Mouse (Mus musculus) colon, adult 2 months (tissue): Measurements from ENCODE around the gene Phf6. TPM values are rescaled to one million over a fixed set of nuclear protein-coding genes. Genes with fewer than 3 reads are reported as not detected.

Experiments used
- polyA plus RNA-seq: library from polyadenylated mRNA; depleted of rRNA; stranded (reverse); fragments of >200 nt; gene quantifications from 2 replicates; pipeline ENCODE4 v1.2.3, GENCODE M21; 2012; rRNA removed

Phf6 gene
- 0.59 and 0.62 TPM in 2 replicates for polyA plus RNA-seq

GRCm38 (mm10) chrX:52911587-52912371, at the start of gene Phf6:
Gene Phf6 (plus strand): TSS chrX:52912266.

DNA sequence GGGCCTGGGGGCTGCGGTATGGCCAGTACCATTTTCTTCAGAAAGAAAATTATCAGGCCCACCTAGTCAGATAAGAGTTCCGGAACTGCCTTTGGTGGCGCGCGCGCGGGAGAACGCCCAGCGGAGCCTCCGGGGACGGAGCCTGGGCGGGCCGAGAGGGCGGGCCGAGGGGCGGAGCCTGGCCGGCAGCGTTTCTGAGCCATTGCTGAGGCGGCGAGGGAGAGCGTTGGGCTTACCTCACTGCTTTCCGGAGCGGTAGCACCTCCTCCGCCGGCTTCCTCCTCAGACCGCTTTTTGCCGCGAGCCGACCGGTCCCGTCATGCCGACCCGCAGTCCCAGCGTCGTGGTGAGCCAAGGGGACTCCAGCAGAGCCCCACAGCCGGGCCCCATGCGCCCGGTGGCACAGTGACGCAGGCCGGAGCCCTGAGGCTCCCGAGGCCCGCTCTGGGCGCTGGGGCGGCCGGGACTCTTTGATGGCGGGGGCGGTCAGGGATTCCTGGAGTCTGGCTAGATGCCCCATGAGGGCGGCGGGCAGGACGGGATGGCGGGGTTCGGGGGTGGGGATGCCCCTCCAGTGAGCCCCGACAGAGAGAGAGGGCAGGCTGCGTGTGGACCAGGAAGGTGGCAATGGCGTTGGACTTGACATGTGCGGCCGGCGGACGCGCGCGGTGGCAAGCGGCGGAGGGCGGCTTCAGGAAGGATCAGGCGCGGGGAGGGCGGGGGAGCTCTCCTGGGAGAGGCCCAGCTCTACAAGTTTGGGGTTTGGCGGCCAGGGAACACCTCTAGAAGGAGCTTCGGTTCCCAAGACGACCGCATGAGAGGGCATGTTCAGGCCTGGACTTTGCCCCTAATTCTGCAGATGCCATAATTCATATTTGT, 76.1 kb downstream of the Phf6 start, which contains the start of gene Hprt:
TSS of gene Hprt (plus strand) at position 233 of the 879 bp plus-strand sequence.

Other genes with a start within 250 kb of the Phf6 start
- not detected in 2 replicates for gene Ccdc160, start 121.1 kb upstream of the Phf6 start, polyA plus RNA-seq
- gene Hprt, start 75.9 kb downstream of the Phf6 start, polyA plus RNA-seq = 6.6 and 6.9 TPM in 2 replicates